Mouse (Mus musculus): ENCODE measurements around the gene Kpna7. TPM values are rescaled to one million over a fixed set of nuclear protein-coding genes. Genes with fewer than 3 reads are reported as not detected.
"Not testable (repeated sequence)": the region's sequence is repeated elsewhere in the genome, so short reads cannot be mapped to it uniquely, and the experiment has no call there.

Gene Kpna7
- polyA plus RNA-seq, 1 experiment from 2014 or later: not detected

DNA sequence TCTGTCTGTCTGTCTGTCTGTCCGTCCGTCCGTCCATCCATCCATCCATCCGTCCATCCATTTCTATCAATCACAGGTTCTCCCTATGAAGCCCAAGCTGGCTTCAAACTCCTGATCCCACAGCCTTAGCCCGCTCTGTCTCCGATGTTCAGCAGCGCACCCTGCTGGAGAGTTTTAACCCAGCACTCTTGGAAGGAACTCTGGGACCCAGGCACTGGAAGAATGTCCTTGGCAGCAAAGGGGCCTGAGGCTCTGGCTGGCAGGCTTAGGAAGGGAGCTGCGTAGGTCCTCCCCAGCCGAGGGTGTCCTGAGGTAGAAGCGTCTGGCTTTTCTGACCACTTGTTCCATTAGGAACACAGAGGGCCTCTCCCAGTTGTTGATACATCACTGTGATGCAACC, 33.1 kb upstream of the Kpna7 start:
- Histone ChIP-seq H3K4me3 (no peak overlapping the region), H3K36me3 (no peaks in the 10 kb centered on the region), H3K9ac (replicated peaks) (no peak overlapping the region), H3K27ac (replicated peaks) (no peak overlapping the region), H3K4me2 (replicated peaks) (no peak overlapping the region), H3K27me3 (peaks cover 25% of the 10 kb centered on the region), H3K9me3 (no peaks in the 10 kb centered on the region), H3K4me1 (peaks cover 12% of the 10 kb centered on the region)
- ATAC-seq (ENCODE audit: low FRiP score, low read depth): no peak; the same call in 1 of the 2 replicates
- 39% methylated on average over 10 of the region's 10 CpGs for WGBS

DNA sequence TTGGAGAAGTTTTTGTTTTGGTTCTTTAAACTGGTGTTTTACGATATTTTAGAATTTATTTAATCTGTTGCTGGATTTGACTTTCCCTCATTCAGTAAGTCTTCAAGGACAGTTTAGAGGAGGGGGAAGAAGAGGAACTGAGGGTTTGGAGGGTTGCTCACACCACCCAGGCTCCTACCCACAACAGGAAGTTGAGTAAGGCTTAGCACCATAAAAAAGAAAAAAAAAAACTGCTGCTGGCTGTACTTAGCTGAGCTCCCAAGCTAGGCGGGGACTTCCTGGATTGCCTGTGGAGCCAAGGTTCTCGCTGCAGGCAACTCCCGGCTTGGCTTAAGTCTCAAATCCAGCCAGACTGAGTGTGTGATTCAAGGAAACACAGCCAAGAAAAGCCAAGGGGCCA, 32.5 kb upstream of the Kpna7 start:
- ATAC-seq (ENCODE audit: low FRiP score, low read depth): no peak
- no peak overlapping the region for H3K9ac ChIP-seq (replicated peaks)
- peaks cover 25% of the 10 kb centered on the region for H3K27me3 ChIP-seq
- H3K36me3 ChIP-seq: no peaks in the 10 kb centered on the region
- H3K4me3 ChIP-seq: no peak overlapping the region
- peaks cover 12% of the 10 kb centered on the region for H3K4me1 ChIP-seq
- 63% methylated on average over 4 of the region's 4 CpGs for WGBS
- no peak overlapping the region for H3K4me2 ChIP-seq (replicated peaks)
- H3K27ac ChIP-seq (replicated peaks): no peak overlapping the region
- no peaks in the 10 kb centered on the region for H3K9me3 ChIP-seq

DNA sequence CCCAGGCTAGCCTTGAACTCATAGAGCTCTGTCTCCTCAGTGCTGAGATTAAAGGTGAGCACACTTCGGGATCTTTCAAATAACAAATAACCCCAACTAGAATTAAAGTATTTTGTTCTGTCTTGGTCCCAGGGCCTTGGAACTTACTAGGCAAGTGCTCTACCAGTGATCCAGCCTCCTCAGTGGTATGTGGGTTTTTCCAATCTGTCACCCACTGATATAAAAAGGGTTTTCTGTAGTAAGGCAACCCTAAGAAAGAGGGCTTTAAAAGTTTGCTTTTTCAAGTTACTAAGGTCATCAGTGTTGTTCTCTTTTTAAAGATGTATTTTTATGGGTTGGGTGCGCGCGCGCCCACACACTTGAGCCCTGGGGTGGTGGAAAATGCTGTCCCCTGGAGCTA, 31.9 kb upstream of the Kpna7 start:
- no peak overlapping the region for H3K4me3 ChIP-seq
- no peak for ATAC-seq (ENCODE audit: low FRiP score, low read depth)
- H3K4me2 ChIP-seq (replicated peaks): no peak overlapping the region
- H3K4me1 ChIP-seq: peaks cover 12% of the 10 kb centered on the region
- peaks cover 25% of the 10 kb centered on the region for H3K27me3 ChIP-seq
- no peaks in the 10 kb centered on the region for H3K9me3 ChIP-seq
- H3K27ac ChIP-seq (replicated peaks): no peak overlapping the region
- H3K9ac ChIP-seq (replicated peaks): no peak overlapping the region
- 96% methylated on average over 5 of the region's 5 CpGs for WGBS
- H3K36me3 ChIP-seq: peaks cover 3% of the 10 kb centered on the region

DNA sequence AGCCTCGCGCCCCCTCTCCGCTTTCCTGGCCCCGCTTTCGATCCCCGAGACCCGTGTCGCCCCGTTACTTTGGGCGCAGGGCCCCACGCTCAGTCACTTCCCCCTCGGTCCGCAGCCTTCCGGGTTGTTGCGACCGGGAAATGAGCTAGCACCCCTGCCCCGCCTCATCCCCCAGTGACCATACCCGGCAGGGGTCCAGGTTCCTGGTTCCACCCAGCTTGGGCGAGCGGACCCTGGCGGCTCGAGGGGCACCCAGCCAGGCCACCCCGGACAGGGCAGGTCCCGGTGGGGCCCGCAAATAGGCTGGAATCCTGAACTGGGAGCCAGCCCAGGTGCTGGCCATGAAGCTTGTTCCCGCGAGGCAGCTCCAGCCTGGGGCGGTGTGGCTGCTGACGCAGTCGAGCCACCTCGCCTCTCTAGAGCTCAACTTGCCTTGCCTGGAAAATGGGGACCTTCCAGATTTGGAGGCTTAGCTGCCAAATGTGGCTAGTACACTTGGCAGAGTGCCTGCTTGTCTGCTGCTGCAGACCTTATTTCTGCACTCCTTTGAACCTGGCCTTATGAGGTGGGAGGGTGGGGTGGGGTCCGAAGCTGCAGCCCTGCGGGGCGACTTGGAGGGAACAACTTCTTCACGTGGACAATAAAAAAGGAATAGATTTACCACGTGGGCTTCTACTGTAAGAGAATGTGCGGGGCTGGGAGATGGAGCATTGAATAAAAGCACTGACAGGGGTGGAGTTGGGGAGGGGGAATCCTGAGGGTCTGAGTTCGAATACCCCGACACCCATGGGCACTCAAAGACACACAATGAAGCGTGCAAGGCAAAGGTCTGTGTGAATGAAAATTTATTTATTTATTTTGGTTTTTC, 31.0 kb upstream of the Kpna7 start:
- Histone ChIP-seq H3K36me3 (peaks cover 12% of the 10 kb centered on the region), H3K9ac (replicated peaks) (peak overlapping the region; percentile 54), H3K27ac (replicated peaks) (no peak overlapping the region), H3K4me2 (replicated peaks) (peak overlapping the region; percentile 67), H3K9me3 (no peaks in the 10 kb centered on the region), H3K4me3 (peak overlapping the region; percentile 51), H3K4me1 (peaks cover 12% of the 10 kb centered on the region), H3K27me3 (peaks cover 25% of the 10 kb centered on the region)
- 22% methylated on average over 34 of the region's 40 CpGs for WGBS
- peak; percentile 39; the same call in 1 of the 2 replicates for ATAC-seq (ENCODE audit: low FRiP score, low read depth)

DNA sequence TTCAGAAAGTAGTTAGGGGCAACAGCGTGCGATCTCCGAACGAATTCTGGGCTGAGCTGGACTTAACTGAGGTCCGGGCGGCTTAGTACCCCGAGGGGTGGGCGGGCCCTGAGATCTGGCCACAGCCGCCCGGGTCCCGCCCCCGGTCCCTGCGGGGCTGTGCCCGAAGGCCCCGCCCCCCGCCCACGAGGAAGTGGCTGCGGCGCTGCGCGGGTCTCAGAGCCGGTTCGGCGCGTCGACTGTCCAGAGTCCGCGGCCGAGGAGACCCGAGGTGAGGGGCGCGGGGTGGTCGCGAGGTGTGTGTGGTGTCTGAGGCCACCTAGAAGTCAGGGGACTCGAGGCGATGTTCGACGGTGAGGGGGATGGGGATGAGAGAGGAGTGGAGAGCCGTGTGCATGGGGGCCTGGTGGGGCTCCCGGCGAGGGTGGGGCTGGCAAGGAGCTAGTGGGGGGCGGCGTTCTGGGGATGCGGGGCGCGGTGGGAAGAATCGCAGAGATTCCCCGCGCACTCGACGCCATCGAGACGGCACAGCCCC, 30.3 kb upstream of the Kpna7 start, which contains the start of gene Arpc1b:
Gene Arpc1b, plus strand, starts transcription at position 145 of the 535 bp plus-strand sequence.
- H3K4me1 ChIP-seq: peaks cover 12% of the 10 kb centered on the region
- H3K36me3 ChIP-seq: peaks cover 19% of the 10 kb centered on the region
- peak within 1 kb of the TSS; percentile 54 for H3K9ac ChIP-seq (replicated peaks)
- 1% methylated on average over 48 of the region's 53 CpGs for WGBS
- no peaks in the 10 kb centered on the region for H3K9me3 ChIP-seq
- no peak within 1 kb of the TSS for H3K27ac ChIP-seq (replicated peaks)
- peak; percentile 57 for ATAC-seq (ENCODE audit: low FRiP score, low read depth)
- H3K27me3 ChIP-seq: peaks cover 25% of the 10 kb centered on the region
- H3K4me3 ChIP-seq: peak within 1 kb of the TSS; percentile 51
- peak within 1 kb of the TSS; percentile 67 for H3K4me2 ChIP-seq (replicated peaks)

DNA sequence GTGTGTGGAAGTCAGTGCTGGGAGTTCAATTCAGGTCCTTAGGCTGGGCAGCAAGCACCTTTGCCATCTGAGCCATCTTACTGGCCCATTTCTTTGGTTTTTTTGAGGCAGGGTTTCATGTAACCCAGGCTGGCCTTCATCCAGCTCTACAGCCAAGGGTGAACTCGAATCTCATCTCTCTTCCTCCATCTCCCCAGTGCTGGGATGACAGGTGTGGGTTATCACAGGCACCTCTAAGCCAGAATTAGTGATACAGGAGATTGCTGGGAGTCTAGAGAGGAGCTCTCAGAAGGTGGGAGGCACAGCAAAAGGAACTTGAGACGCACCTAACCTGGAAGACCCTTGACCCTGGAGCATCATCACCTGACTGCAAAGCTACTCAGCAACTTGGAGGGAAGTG, 29.6 kb upstream of the Kpna7 start:
- Histone ChIP-seq H3K36me3 (peaks cover 25% of the 10 kb centered on the region), H3K9me3 (no peaks in the 10 kb centered on the region), H3K4me1 (peaks cover 12% of the 10 kb centered on the region), H3K27ac (replicated peaks) (no peak overlapping the region), H3K27me3 (peaks cover 25% of the 10 kb centered on the region), H3K4me3 (peak overlapping the region; percentile 51; the same call in 1 of the 2 replicates), H3K9ac (replicated peaks) (no peak overlapping the region; the same call in 1 of the 2 replicates), H3K4me2 (replicated peaks) (peak overlapping the region; percentile 67)
- 48% methylated on average over 2 of the region's 2 CpGs for WGBS
- ATAC-seq (ENCODE audit: low FRiP score, low read depth): no peak

DNA sequence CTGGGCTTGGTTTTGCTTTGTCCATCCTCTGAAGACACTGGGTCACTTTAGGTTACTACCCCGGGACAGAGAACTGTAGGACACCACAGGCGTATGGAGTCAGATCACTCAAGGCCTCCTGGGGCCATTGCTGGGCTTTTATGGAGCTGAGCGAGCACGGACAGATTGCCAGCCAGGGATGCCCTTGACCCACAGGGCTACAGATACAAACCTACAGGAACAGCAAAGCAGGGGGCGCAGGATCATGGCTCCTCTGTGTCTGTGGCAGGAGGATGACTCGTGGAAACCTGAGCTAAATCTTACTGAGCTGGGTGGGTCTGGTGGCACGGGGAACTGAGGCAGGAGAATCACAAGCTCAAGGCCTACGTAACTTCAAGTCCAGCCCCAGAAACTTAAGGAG, 28.7 kb upstream of the Kpna7 start:
- no peak for ATAC-seq (ENCODE audit: low FRiP score, low read depth)
- Histone ChIP-seq H3K27me3 (peaks cover 25% of the 10 kb centered on the region), H3K36me3 (peaks cover 34% of the 10 kb centered on the region), H3K9ac (replicated peaks) (no peak overlapping the region), H3K4me3 (no peak overlapping the region), H3K4me2 (replicated peaks) (no peak overlapping the region), H3K27ac (replicated peaks) (no peak overlapping the region), H3K4me1 (peaks cover 12% of the 10 kb centered on the region), H3K9me3 (no peaks in the 10 kb centered on the region)
- 81% methylated on average over 8 of the region's 8 CpGs for WGBS

DNA sequence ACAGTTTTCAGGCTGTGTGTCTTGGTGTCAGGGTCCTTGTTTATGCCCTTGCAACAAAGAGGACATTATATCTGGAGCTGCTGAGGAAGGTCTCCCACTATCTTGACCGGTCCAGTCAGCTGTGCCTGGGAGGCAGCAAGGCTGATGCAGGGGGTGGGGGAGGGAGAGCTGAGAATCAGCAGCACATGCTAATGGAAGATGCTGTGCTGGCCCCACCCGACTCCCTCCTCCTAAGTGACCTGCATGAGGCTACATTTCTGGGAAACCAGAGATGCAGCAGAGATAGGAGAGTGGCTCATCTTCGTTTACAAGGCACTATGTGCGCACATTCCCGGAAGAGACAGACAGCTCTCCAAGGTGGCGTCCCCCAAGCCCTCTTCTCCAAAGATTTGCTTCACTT, 26.6 kb upstream of the Kpna7 start:
- WGBS: 91% methylated on average over 6 of the region's 6 CpGs
- H3K4me3 ChIP-seq: no peak overlapping the region

DNA sequence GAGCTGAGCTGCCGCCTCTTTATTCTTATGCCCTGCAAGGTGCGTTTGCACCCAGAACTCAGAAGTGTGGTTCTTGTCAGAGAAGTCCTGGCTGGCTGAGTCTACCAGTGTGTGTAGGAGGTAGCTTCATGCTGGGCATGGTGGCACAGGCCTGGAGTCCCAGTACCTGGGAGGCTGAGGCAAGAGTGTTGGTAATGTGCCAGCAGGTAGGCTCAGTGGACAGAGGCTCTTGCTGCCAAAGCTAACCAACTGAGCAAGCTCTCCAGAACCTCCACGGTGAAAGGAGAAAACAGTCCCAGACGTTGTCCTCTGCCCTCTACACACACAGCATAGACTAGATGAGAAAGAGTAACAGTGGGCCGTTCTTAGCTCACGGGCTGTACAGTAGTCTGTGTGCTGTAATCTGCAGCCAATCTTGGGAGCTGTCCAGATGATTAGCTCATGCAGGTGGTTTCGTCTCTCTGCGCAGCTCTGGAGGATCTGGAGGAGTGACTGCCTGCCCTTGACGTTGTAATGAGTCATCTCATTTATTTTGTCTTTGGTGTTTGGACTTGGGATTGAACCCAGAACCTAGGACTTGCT, 22.0 kb upstream of the Kpna7 start:
- Histone ChIP-seq H3K9ac (replicated peaks) (no peak overlapping the region), H3K4me2 (replicated peaks) (no peak overlapping the region), H3K27me3 (no peaks in the 10 kb centered on the region), H3K4me1 (no peaks in the 10 kb centered on the region), H3K4me3 (no peak overlapping the region), H3K36me3 (peaks cover 99% of the 10 kb centered on the region), H3K9me3 (no peaks in the 10 kb centered on the region), H3K27ac (replicated peaks) (no peak overlapping the region)
- 96% methylated on average over 9 of the region's 9 CpGs for WGBS
- no peak for ATAC-seq (ENCODE audit: low FRiP score, low read depth)

More for the DNA sequence above, 26.6 kb upstream of the Kpna7 start:
- peaks cover 12% of the 10 kb centered on the region for H3K4me1 ChIP-seq
- peaks cover 25% of the 10 kb centered on the region for H3K27me3 ChIP-seq
- no peak for ATAC-seq (ENCODE audit: low FRiP score, low read depth)
- no peaks in the 10 kb centered on the region for H3K9me3 ChIP-seq
- H3K9ac ChIP-seq (replicated peaks): no peak overlapping the region
- H3K27ac ChIP-seq (replicated peaks): no peak overlapping the region
- H3K36me3 ChIP-seq: peaks cover 55% of the 10 kb centered on the region
- no peak overlapping the region for H3K4me2 ChIP-seq (replicated peaks)

DNA sequence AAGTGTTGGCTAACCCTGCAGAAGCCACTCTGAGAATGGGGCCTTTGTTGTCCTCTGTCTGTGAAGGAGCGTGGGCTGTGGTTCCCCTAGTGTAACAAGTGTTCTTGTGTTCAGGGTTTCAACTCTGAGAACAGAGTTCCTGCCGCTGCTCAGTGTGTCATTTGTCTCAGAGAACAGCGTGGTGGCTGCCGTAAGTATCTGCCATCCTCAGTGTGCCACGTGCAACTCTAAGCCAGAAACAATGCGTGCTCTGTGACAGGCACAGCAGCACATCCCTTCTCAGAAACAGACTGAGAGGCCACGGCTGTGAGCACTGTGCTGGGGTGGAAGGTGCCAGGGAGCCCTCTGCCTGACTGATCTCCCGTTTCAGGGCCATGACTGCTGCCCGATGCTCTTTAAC, 20.5 kb upstream of the Kpna7 start:
- Histone ChIP-seq H3K9me3 (no peaks in the 10 kb centered on the region), H3K9ac (replicated peaks) (no peak overlapping the region), H3K4me2 (replicated peaks) (no peak overlapping the region), H3K4me1 (no peaks in the 10 kb centered on the region), H3K36me3 (peaks cover 99% of the 10 kb centered on the region), H3K27me3 (no peaks in the 10 kb centered on the region), H3K4me3 (no peak overlapping the region), H3K27ac (replicated peaks) (no peak overlapping the region)
- no peak for ATAC-seq (ENCODE audit: low FRiP score, low read depth)
- 84% methylated on average over 9 of the region's 9 CpGs for WGBS

DNA sequence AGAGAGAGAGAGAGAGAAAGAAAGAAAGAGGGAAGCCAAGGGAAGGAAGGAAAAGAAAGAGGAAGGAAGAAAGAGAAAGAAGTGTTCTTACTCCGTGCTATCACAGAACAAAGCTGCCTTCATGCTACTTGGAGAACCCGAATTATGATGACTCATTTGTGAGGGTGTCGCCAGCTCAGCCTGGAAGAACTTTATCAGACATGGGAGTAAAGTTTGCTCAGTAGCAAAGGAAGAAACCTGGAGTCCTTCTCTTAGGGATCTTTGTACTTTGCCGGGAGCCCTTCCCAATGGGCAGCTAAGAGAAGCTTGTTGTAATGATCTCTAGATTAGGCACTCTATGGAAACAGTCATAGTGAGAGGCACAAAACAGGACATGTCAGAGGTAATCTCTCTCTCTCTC, 18.9 kb upstream of the Kpna7 start:
- WGBS: 95% methylated on average over 4 of the region's 4 CpGs
- Histone ChIP-seq H3K36me3 (peaks cover 100% of the 10 kb centered on the region), H3K4me1 (no peaks in the 10 kb centered on the region), H3K9me3 (no peaks in the 10 kb centered on the region), H3K27ac (replicated peaks) (no peak overlapping the region), H3K4me2 (replicated peaks) (no peak overlapping the region), H3K27me3 (no peaks in the 10 kb centered on the region), H3K9ac (replicated peaks) (no peak overlapping the region), H3K4me3 (no peak overlapping the region)
- ATAC-seq (ENCODE audit: low FRiP score, low read depth): no peak

DNA sequence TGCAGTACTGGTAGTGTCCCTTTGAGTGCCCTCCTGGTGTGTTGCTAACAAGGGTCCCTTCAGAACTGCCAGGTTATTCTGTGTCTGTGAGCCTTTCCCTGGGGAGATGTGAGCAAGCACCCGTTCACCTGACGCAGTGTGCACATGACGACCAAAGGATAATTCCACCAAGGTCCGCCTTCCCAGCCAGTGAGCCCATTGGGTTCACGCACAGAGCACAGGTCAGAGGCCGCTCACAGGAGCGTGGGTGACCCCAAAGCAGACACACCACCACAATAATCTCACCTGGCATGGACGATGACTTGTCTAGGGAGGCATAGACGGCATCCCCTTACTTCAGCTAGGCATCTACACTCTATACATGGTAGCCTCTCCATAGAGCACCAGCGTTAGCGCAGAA, 17.6 kb upstream of the Kpna7 start:
- not testable (repeated sequence) for H3K27ac ChIP-seq (replicated peaks); H3K4me1 ChIP-seq; H3K9ac ChIP-seq (replicated peaks); H3K27me3 ChIP-seq; ATAC-seq (ENCODE audit: low FRiP score, low read depth); H3K4me3 ChIP-seq; H3K4me2 ChIP-seq (replicated peaks); H3K9me3 ChIP-seq
- H3K36me3 ChIP-seq: peaks cover 100% of the 10 kb centered on the region
- WGBS: 96% methylated on average over 11 of the region's 11 CpGs
